Mouse (Mus musculus): ENCODE results near the gene Klhl29. TPM values are rescaled to one million over a fixed set of nuclear protein-coding genes. Genes with fewer than 3 reads are reported as not detected.

Gene Klhl29
- polyA plus RNA-seq, 1 experiment = 6.1 TPM

GRCm38 (mm10) chr12:5157931-5158481, 217.5 kb downstream of the Klhl29 start:
- H3K4me1 ChIP-seq (ENCODE audit: control insufficient read depth, insufficient read depth, low read length) = no peaks in the 10 kb centered on the region
- H3K4me3 ChIP-seq (ENCODE audit: insufficient read depth, low read length) = no peak overlapping the region
- no peak overlapping the region for H3K27ac ChIP-seq (ENCODE audit: insufficient read depth, low read length)
- TF ChIP-seq CTCF (IDR thresholded peaks at IDR 0.05; ENCODE audit: borderline replicate concordance, insufficient read depth, low read length) = no peak
- TF ChIP-seq POLR2A (IDR thresholded peaks at IDR 0.05; ENCODE audit: low read depth, low read length) = no peak

- no peaks in the 10 kb centered on the region for H3K4me1 ChIP-seq (ENCODE audit: control insufficient read depth, insufficient read depth, low read length)
- no peak for TF ChIP-seq POLR2A (IDR thresholded peaks at IDR 0.05; ENCODE audit: low read depth, low read length)
- TF ChIP-seq CTCF (IDR thresholded peaks at IDR 0.05; ENCODE audit: borderline replicate concordance, insufficient read depth, low read length) = no peak
- H3K4me3 ChIP-seq (ENCODE audit: insufficient read depth, low read length) = no peak overlapping the region
- no peak overlapping the region for H3K27ac ChIP-seq (ENCODE audit: insufficient read depth, low read length)
Measured at GRCm38 (mm10) chr12:5157021-5157681, 218.3 kb downstream of the Klhl29 start.

GRCm38 (mm10) chr12:5155177-5155576, 220.3 kb downstream of the Klhl29 start:
- TF ChIP-seq CTCF (IDR thresholded peaks at IDR 0.05; ENCODE audit: borderline replicate concordance, insufficient read depth, low read length) = no peak
- TF ChIP-seq POLR2A (IDR thresholded peaks at IDR 0.05; ENCODE audit: low read depth, low read length) = no peak
- H3K27ac ChIP-seq (ENCODE audit: insufficient read depth, low read length) = no peak overlapping the region
- H3K4me1 ChIP-seq (ENCODE audit: control insufficient read depth, insufficient read depth, low read length) = no peaks in the 10 kb centered on the region

GRCm38 (mm10) chr12:5151859-5152258, 223.6 kb downstream of the Klhl29 start:
- Histone ChIP-seq H3K4me3 (ENCODE audit: insufficient read depth, low read length) (no peak overlapping the region), H3K4me1 (ENCODE audit: control insufficient read depth, insufficient read depth, low read length) (0 out of 2 replicates have a peak, but pooled peaks cover 2% of the 10 kb centered on the region), H3K27ac (ENCODE audit: insufficient read depth, low read length) (no peak overlapping the region)
- TF ChIP-seq CTCF (IDR thresholded peaks at IDR 0.05; ENCODE audit: borderline replicate concordance, insufficient read depth, low read length) = no peak
- TF ChIP-seq POLR2A (IDR thresholded peaks at IDR 0.05; ENCODE audit: low read depth, low read length) = no peak

More at GRCm38 (mm10) chr12:5155177-5155576, 220.3 kb downstream of the Klhl29 start:
- H3K4me3 ChIP-seq (ENCODE audit: insufficient read depth, low read length) = no peak overlapping the region

GRCm38 (mm10) chr12:5147346-5148035, 228.0 kb downstream of the Klhl29 start:
- H3K4me1 ChIP-seq (ENCODE audit: control insufficient read depth, insufficient read depth, low read length) = 0 out of 2 replicates have a peak, but pooled peaks cover 2% of the 10 kb centered on the region
- TF ChIP-seq CTCF (IDR thresholded peaks at IDR 0.05; ENCODE audit: borderline replicate concordance, insufficient read depth, low read length) = no peak
- no peak overlapping the region for H3K4me3 ChIP-seq (ENCODE audit: insufficient read depth, low read length)

GRCm38 (mm10) chr12:5143903-5144781, 231.3 kb downstream of the Klhl29 start:
- TF ChIP-seq POLR2A (IDR thresholded peaks at IDR 0.05; ENCODE audit: low read depth, low read length) = no peak
- no peak for TF ChIP-seq CTCF (IDR thresholded peaks at IDR 0.05; ENCODE audit: borderline replicate concordance, insufficient read depth, low read length)
- no peak overlapping the region for H3K27ac ChIP-seq (ENCODE audit: insufficient read depth, low read length)
- H3K4me3 ChIP-seq (ENCODE audit: insufficient read depth, low read length) = no peak overlapping the region
- 0 out of 2 replicates have a peak, but pooled peaks cover 3% of the 10 kb centered on the region for H3K4me1 ChIP-seq (ENCODE audit: control insufficient read depth, insufficient read depth, low read length)

More at GRCm38 (mm10) chr12:5147346-5148035, 228.0 kb downstream of the Klhl29 start:
- H3K27ac ChIP-seq (ENCODE audit: insufficient read depth, low read length) = no peak overlapping the region

GRCm38 (mm10) chr12:5143224-5143623, 232.3 kb downstream of the Klhl29 start:
- H3K4me1 ChIP-seq (ENCODE audit: control insufficient read depth, insufficient read depth, low read length) = 0 out of 2 replicates have a peak, but pooled peaks cover 5% of the 10 kb centered on the region
- TF ChIP-seq POLR2A (IDR thresholded peaks at IDR 0.05; ENCODE audit: low read depth, low read length) = no peak
- no peak for TF ChIP-seq CTCF (IDR thresholded peaks at IDR 0.05; ENCODE audit: borderline replicate concordance, insufficient read depth, low read length)
- no peak overlapping the region for H3K27ac ChIP-seq (ENCODE audit: insufficient read depth, low read length)
- no peak overlapping the region for H3K4me3 ChIP-seq (ENCODE audit: insufficient read depth, low read length)

GRCm38 (mm10) chr12:5142776-5143175, 232.7 kb downstream of the Klhl29 start:
- Histone ChIP-seq H3K27ac (ENCODE audit: insufficient read depth, low read length) (no peak overlapping the region), H3K4me1 (ENCODE audit: control insufficient read depth, insufficient read depth, low read length) (0 out of 2 replicates have a peak, but pooled peaks cover 3% of the 10 kb centered on the region), H3K4me3 (ENCODE audit: insufficient read depth, low read length) (no peak overlapping the region)
- TF ChIP-seq POLR2A (IDR thresholded peaks at IDR 0.05; ENCODE audit: low read depth, low read length) = no peak
- TF ChIP-seq CTCF (IDR thresholded peaks at IDR 0.05; ENCODE audit: borderline replicate concordance, insufficient read depth, low read length) = peak; percentile 50; the same call in 1 of the 2 replicates

- no peak overlapping the region for H3K4me3 ChIP-seq (ENCODE audit: insufficient read depth, low read length)
- H3K27ac ChIP-seq (ENCODE audit: insufficient read depth, low read length) = no peak overlapping the region
- TF ChIP-seq POLR2A (IDR thresholded peaks at IDR 0.05; ENCODE audit: low read depth, low read length) = no peak
- TF ChIP-seq CTCF (IDR thresholded peaks at IDR 0.05; ENCODE audit: borderline replicate concordance, insufficient read depth, low read length) = no peak; the same call in 1 of the 2 replicates
- 0 out of 2 replicates have a peak, but pooled peaks cover 2% of the 10 kb centered on the region for H3K4me1 ChIP-seq (ENCODE audit: control insufficient read depth, insufficient read depth, low read length)
Measured at GRCm38 (mm10) chr12:5141040-5141439, 234.4 kb downstream of the Klhl29 start.
